Mouse (Mus musculus) spleen, embryonic (tissue): Measurements from ENCODE around the gene 2010300C02Rik.

Experiments
- CTCF ChIA-PET: fragments of 350-600 bp; sonication (Branson Sonifier 250); formaldehyde crosslinking; loops from one replicate; lab custom pipeline; 2022; lab: Charles Lee

2010300C02Rik gene

GRCm38 (mm10) chr1:37667386-37667785 is 52.5 kb downstream of the 2010300C02Rik start:
- CTCF ChIA-PET, result no interaction called here

DNA sequence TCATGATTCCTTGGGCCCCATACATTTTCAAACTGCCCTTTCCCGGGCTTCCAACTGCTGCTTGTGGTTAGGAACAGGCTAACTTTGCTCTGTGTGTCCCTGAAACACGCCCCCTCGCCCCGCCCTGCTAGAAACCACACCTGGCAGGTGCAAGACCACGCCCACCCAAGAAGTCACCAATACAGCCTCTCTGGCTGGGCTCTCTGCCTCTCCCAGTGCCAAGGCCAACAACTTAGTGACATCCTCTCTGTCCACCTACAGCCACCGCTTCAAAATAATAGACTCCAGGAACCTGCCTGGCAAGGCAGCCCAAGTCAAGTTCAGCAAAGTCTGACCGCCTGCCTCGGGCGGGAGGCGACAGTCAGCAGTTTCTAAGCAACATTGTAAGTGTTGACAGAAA is 53.3 kb downstream of the 2010300C02Rik start:
- CTCF ChIA-PET, result no interaction called here

- CTCF ChIA-PET, result no interaction called here
These were observed 54.2 kb downstream of the 2010300C02Rik start for GRCm38 (mm10) chr1:37665539-37666323.

- CTCF ChIA-PET, result interaction anchor here (0.8 kb wide), 1 partner anchor 331 kb away, joined by 3 read pairs; no protein-coding TSS in a partner anchor
These were observed 55.4 kb downstream of the 2010300C02Rik start for GRCm38 (mm10) chr1:37664496-37664895.

GRCm38 (mm10) chr1:37663606-37664005 is 56.3 kb downstream of the 2010300C02Rik start:
- CTCF ChIA-PET, result interaction anchor here (0.5 to 0.6 kb wide), 2 partner anchors 15 to 389 kb away, joined by 3 to 4 read pairs; no protein-coding TSS in a partner anchor

DNA sequence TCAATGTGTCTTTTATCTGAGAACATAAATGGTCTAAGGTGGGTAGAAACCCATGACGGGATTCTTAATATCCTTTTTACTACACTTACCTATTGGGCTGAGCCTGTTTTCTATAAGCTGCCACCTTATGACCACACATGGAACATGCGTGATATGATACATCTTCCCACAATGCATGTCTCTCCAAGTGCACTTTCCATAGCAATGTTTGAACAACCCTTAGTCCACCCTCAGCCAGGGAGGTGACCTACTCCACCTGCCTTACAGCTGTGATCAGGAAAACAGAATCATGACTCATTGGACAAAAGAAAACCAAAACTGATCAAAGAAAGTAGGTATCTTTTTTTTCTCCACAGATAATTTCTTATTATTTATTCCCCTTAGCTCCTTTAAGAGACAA is 63.9 kb downstream of the 2010300C02Rik start:
- CTCF ChIA-PET, result interaction anchor here (0.6 to 0.7 kb wide), 2 partner anchors 31 to 666 kb away, joined by 3 to 6 read pairs; no protein-coding TSS in a partner anchor

- CTCF ChIA-PET, result no interaction called here
These were observed 65.9 kb downstream of the 2010300C02Rik start for GRCm38 (mm10) chr1:37653992-37654391.

DNA sequence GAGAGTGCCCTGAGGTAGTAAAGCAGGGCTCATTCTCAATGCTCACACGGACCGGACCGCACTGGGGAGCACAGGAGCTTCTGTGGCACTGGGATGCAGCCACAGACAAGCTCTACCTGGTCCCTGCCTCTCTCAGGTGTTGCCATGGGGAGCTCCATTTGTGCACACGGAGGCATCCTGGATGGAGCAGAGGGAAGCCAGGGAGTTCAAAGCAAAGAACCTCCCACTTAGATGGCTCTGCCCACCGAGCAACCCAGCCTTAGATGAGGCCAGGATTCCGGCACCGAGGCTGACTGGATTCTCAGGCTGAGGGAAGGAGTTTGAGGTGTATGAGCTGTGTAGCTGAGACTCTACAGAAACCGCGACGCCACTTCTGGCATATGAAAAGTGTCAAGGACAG is 72.8 kb downstream of the 2010300C02Rik start:
- CTCF ChIA-PET, result interaction anchor here (0.5 kb wide), 1 partner anchor 76 kb away, joined by 5 read pairs; no protein-coding TSS in a partner anchor

GRCm38 (mm10) chr1:37644501-37644900 is 75.4 kb downstream of the 2010300C02Rik start:
- CTCF ChIA-PET, result no interaction called here

DNA sequence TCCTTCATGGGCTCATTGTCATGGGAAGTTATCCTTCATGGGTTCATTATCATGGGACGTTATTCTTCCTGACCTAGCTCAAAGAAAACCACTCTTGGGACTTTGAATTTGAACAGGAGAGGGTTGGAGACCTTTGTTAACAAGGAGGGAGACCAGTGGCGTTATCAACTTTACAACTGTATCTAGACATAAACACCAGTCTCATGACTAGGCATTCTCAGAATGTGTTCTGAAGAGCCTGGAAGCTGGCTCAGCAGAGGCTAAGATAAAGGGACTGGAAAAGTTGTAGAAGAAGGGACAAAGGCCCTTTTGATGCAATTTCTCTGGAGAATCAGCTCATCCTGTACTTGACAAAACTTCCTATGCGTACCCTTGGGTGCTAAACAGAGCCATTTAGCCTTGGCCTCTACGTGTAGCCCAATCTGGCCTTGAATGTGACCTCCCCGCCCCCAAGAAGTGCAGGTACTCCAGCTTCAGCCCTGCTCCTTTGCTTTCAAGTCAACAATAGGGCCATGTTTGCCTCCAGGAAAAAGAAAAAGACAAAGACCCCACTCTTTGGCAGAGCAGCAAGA is 76.0 kb downstream of the 2010300C02Rik start:
- CTCF ChIA-PET, result no interaction called here

DNA sequence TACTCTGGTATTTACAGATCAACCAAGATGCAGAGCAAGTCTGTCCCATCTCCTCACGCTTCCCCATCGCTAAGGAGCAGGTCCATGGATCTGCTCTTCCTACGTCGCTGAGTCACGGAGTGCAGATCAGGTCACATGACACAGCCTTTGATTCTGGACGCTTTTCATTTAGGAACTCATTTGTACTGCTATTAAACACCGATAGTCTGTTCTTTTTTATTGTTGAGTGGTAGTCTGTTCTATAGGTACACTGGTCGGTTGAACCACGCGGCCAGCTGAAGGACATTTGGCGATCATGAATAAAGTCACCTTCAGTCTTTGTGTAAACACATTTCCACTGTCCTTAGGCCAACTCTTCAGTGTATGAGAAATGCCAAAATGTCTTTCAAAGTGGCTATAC is 78.5 kb downstream of the 2010300C02Rik start:
- CTCF ChIA-PET, result no interaction called here

DNA sequence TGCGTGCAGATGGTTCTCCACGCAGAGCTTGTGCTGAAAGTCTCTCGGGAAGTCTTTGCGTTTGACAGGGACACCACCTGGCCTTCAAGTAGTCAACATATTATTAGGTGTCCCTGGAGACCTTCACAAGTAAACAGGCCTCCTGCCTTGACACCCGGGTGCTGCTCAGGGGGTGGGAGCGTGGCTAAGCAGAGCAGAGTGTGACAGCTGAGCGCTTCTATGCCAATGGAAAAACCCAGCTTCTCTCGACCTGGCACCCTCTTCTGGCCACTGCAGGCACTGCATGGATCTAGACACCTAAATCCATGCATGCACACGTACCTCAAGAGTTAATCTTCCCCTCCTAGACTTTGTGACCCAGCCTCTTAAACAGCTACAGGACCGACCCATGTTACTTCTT is 80.8 kb downstream of the 2010300C02Rik start:
- CTCF ChIA-PET, result interaction anchor here (1.1 kb wide), 1 partner anchor 159 kb away, joined by 3 read pairs; no protein-coding TSS in a partner anchor

DNA sequence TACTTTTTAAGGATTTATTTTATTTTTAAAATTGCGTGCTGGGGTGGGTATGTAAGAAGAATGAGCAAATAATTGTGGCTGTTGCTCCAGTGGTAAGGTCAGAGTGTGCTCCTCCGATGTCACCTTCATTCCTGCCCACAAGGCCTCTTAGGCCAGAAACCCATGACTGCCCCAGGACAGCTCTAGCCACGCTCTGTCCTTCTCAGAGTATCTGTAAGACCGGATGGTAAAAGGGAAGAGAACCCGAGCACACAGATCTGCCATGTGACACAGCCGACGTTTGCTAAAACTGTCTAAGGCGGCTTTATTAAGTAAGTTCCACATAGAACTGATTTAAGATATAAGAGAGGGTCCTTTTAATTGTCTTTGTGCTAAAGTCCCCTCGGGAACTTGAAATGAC is 81.3 kb downstream of the 2010300C02Rik start:
- CTCF ChIA-PET, result interaction anchor here (1.1 kb wide), 1 partner anchor 158 kb away, joined by 3 read pairs; no protein-coding TSS in a partner anchor

- CTCF ChIA-PET, result interaction anchor here (0.9 kb wide), 1 partner anchor 103 kb away, joined by 3 read pairs; no protein-coding TSS in a partner anchor
These were observed 82.3 kb downstream of the 2010300C02Rik start for GRCm38 (mm10) chr1:37637571-37637970.

DNA sequence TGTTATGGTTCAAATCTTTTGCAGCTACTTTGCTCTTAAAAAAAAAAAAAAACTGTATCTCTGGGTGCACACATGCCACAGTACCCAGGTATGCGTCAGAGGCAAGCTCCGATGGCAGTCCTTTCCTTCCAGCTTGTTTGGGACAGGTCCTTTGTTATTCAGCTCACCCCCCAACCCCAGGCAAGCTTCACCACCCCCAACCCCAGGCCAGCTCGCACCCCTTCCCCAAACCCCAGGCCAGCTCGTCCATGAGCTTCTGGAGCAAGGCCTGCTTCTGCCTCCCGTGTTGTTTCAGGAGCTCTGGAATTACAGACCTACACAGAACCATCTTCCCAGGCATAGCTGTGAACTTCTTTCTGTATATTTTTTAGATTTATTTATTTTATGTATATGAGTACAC is 83.1 kb downstream of the 2010300C02Rik start:
- CTCF ChIA-PET, result interaction anchor here (0.7 to 0.9 kb wide), 2 partner anchors 51 to 102 kb away, joined by 3 to 4 read pairs; no protein-coding TSS in a partner anchor

DNA sequence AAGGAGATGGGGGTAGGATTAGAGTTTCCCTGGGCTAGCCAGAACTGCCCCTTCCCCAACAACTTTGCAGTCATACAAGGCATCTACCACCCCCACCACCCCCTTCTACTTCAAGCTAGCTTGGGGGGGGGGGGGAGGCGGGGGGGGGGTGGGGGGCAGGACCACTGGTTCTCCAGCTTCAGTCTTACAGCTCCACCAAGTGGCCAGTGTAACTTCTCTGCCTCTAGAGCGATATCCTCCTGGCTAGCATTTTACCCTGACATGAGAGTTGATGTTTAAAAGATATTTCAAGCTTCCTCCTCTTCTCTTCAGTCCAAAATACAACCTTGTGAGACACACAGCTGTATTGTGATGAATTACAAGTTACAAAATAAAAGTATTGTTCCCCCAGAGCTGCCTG is 83.7 kb downstream of the 2010300C02Rik start:
- CTCF ChIA-PET, result interaction anchor here (0.9 kb wide), 1 partner anchor 188 kb away, joined by 3 read pairs; no protein-coding TSS in a partner anchor

GRCm38 (mm10) chr1:37635716-37636115 is 84.2 kb downstream of the 2010300C02Rik start:
- CTCF ChIA-PET, result interaction anchor here (0.9 kb wide), 1 partner anchor 187 kb away, joined by 3 read pairs; no protein-coding TSS in a partner anchor

DNA sequence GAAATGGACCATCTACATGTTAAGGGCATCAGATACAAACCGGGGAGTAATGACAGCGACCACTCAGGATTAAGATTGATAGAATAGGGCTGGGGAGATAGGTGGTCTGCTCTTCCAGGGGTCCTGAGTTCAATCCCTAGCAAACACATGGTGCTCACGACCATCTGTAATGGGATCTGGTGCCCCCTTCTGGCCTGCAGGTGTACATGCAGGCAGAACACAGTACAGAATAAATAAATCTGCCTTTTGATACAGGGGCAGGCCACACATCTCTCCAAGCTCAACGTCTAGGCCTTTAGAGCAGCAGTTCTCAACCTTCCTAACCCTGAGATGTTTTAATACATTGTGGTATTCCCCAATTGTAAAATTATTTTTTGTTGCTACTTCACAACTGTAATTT is 85.2 kb downstream of the 2010300C02Rik start:
- CTCF ChIA-PET, result interaction anchor here (0.6 kb wide), 1 partner anchor 186 kb away, joined by 19 read pairs; no protein-coding TSS in a partner anchor

GRCm38 (mm10) chr1:37633516-37633915 is 86.4 kb downstream of the 2010300C02Rik start:
- CTCF ChIA-PET, result interaction anchor here (1.2 kb wide), 1 partner anchor 15 kb away, joined by 4 read pairs; no protein-coding TSS in a partner anchor

DNA sequence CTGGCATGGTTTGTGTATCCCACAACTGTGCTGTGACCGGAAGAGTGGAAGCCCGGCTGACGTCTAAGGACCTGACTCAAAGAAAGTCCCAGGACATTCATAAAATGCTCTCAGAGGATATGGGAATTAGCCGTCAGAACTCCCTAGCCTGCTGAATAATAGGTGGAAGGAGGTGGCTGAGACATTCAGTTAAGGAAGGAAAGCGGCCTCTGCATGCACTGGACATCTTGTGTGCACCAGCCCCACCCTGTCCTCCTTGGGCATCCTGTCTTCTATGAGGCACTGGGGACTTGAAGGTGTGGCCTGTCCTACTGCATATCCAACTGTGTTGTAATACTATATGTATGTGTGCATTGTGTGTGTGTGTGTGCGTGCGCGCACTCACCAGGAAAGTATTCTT is 87.5 kb downstream of the 2010300C02Rik start:
- CTCF ChIA-PET, result interaction anchor here (1.5 kb wide), 1 partner anchor 90 kb away, joined by 3 read pairs; no protein-coding TSS in a partner anchor

DNA sequence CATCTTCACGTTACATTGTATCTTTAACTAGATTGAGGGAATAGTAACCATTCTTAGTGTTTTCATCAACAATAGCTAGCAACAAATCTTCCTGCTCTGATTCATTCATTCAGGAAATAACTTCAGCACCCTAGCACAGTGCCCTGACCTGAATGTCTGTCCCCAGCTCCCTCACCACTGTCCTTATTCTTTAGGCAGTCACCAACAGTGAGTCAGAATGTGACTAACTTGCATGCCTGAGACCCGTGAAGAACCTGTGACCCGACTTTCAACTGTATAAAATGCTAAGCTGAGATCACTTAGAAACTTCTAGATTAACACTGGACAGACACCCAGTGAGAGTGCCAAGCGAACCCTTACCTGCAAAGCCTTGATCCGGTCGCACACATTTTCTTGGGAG is 88.4 kb downstream of the 2010300C02Rik start:
- CTCF ChIA-PET, result interaction anchor here (1.5 kb wide), 1 partner anchor 89 kb away, joined by 3 read pairs; no protein-coding TSS in a partner anchor
